Mouse (Mus musculus) liver, embryonic 15.5 days (tissue): ENCODE measurements around the gene Zdhhc14. TPM values are rescaled to one million over a fixed set of nuclear protein-coding genes. Genes with fewer than 3 reads are reported as not detected.

Experiments used
- ATAC-seq: fragments of 200-750 bp; cut with Nextera tagmentation; 2 replicates; pipeline ENCODE4 v1.8.0; 2017; ENCODE audit warnings: moderate number of reproducible peaks, mild to moderate bottlenecking, moderate library complexity; ENCODE audit not compliant: insufficient read depth
- H3K27ac ChIP-seq: fragments of 300-500 bp; sonication (generic); replicated peaks from 2 replicates; pipeline ENCODE4 v1.5.1; 2015; ENCODE audit warnings: mild to moderate bottlenecking, inconsistent platforms
- H3K27me3 ChIP-seq: fragments of 300-500 bp; sonication (generic); 2 replicates; pipeline ENCODE4 v1.6.1; 2015; ENCODE audit warnings: mild to moderate bottlenecking, inconsistent platforms
- H3K36me3 ChIP-seq: fragments of 300-500 bp; sonication (generic); replicated peaks from 2 replicates; pipeline ENCODE4 v1.6.1; 2015; ENCODE audit warnings: moderate library complexity, mild to moderate bottlenecking, inconsistent platforms
- H3K4me1 ChIP-seq: fragments of 300-500 bp; sonication (generic); replicated peaks from 2 replicates; pipeline ENCODE4 v1.6.1; 2015; ENCODE audit warnings: inconsistent platforms
- H3K4me2 ChIP-seq: fragments of 300-500 bp; sonication (generic); 2 replicates; pipeline ENCODE4 v1.6.1; 2015; ENCODE audit warnings: moderate library complexity, mild to moderate bottlenecking, inconsistent platforms
- H3K4me3 ChIP-seq: fragments of 300-500 bp; sonication (generic); replicated peaks from 2 replicates; pipeline ENCODE4 v1.5.1; 2015; ENCODE audit warnings: mild to moderate bottlenecking, inconsistent platforms
- H3K9ac ChIP-seq: fragments of 300-500 bp; sonication (generic); 2 replicates; pipeline ENCODE4 v1.6.1; 2015; ENCODE audit warnings: moderate library complexity, mild to moderate bottlenecking, inconsistent platforms
- H3K9me3 ChIP-seq: fragments of 300-500 bp; sonication (generic); replicated peaks from 2 replicates; pipeline ENCODE4 v1.6.1; 2016; ENCODE audit warnings: inconsistent platforms
- WGBS: fragments of 180-500 bp; shearing (Covaris S2); methylation state at CpG from one replicate; pipeline ENCODE4 v1.1.7; 2015; ENCODE audit warnings: mixed read lengths; ENCODE audit not compliant: insufficient replicate concordance; 5-methylcytosine and 5-hydroxymethylcytosine counted together
- polyA plus RNA-seq: library from polyadenylated mRNA; unstranded; fragments of >200 nt; fragmentation: Nextera tagmentation; extraction: Ambion mirVana; gene quantifications from 2 replicates; pipeline ENCODE4 v1.2.1, GENCODE M21; 2015

Gene Zdhhc14
- polyA plus RNA-seq, 1 experiment from 2014 or later: 6.9 TPM

- no peak overlapping the region for H3K4me2 ChIP-seq
- no peak overlapping the region for H3K4me3 ChIP-seq
- H3K9me3 ChIP-seq: no peaks in the 10 kb centered on the region
- H3K36me3 ChIP-seq: peaks cover 6% of the 10 kb centered on the region; the same call in 1 of the 2 replicates
- WGBS: 79% methylated on average over 7 of the region's 7 CpGs
- no peak overlapping the region for H3K9ac ChIP-seq
- H3K27me3 ChIP-seq: no peaks in the 10 kb centered on the region
- peaks cover 16% of the 10 kb centered on the region for H3K4me1 ChIP-seq
- 0 out of 2 replicates have a peak, but pooled peaks have one; percentile 19 for ATAC-seq
- no peak overlapping the region for H3K27ac ChIP-seq
These were observed 263.1 kb downstream of the Zdhhc14 start for GRCm38 (mm10) chr17:5755489-5755888.

GRCm38 (mm10) chr17:5756065-5756464 is 263.7 kb downstream of the Zdhhc14 start:
- Histone ChIP-seq H3K36me3 (peaks cover 6% of the 10 kb centered on the region; the same call in 1 of the 2 replicates), H3K27ac (no peak overlapping the region), H3K9me3 (no peaks in the 10 kb centered on the region), H3K4me1 (peaks cover 10% of the 10 kb centered on the region), H3K9ac (no peak overlapping the region), H3K27me3 (no peaks in the 10 kb centered on the region), H3K4me2 (no peak overlapping the region), H3K4me3 (no peak overlapping the region)
- no peak for ATAC-seq
- 72% methylated on average over 5 of the region's 5 CpGs for WGBS

- peaks cover 10% of the 10 kb centered on the region for H3K4me1 ChIP-seq
- H3K4me3 ChIP-seq: no peak overlapping the region
- ATAC-seq: no peak
- H3K9ac ChIP-seq: no peak overlapping the region
- H3K9me3 ChIP-seq: no peaks in the 10 kb centered on the region
- no peaks in the 10 kb centered on the region for H3K27me3 ChIP-seq
- 83% methylated on average over 15 of the region's 15 CpGs for WGBS
- H3K27ac ChIP-seq: no peak overlapping the region
- peaks cover 6% of the 10 kb centered on the region; the same call in 1 of the 2 replicates for H3K36me3 ChIP-seq
- H3K4me2 ChIP-seq: no peak overlapping the region
These were observed 264.5 kb downstream of the Zdhhc14 start for GRCm38 (mm10) chr17:5756855-5757254.

GRCm38 (mm10) chr17:5763768-5764167 is 271.4 kb downstream of the Zdhhc14 start:
- Histone ChIP-seq H3K4me2 (no peak overlapping the region), H3K27ac (no peak overlapping the region), H3K36me3 (no peaks in the 10 kb centered on the region), H3K4me1 (no peaks in the 10 kb centered on the region), H3K9me3 (no peaks in the 10 kb centered on the region), H3K27me3 (peaks cover 7% of the 10 kb centered on the region; the same call in 1 of the 2 replicates), H3K9ac (no peak overlapping the region), H3K4me3 (no peak overlapping the region)
- no peak for ATAC-seq
- 79% methylated on average over 5 of the region's 5 CpGs for WGBS

GRCm38 (mm10) chr17:5764270-5764669 is 271.9 kb downstream of the Zdhhc14 start:
- Histone ChIP-seq H3K9me3 (no peaks in the 10 kb centered on the region), H3K4me1 (no peaks in the 10 kb centered on the region), H3K27ac (no peak overlapping the region), H3K4me3 (no peak overlapping the region), H3K27me3 (peaks cover 12% of the 10 kb centered on the region), H3K36me3 (no peaks in the 10 kb centered on the region), H3K9ac (no peak overlapping the region), H3K4me2 (no peak overlapping the region)
- ATAC-seq: no peak
- WGBS: 40% methylated on average over 5 of the region's 5 CpGs

- WGBS: 50% methylated on average over 4 of the region's 4 CpGs
- Histone ChIP-seq H3K4me2 (no peak overlapping the region), H3K9me3 (no peaks in the 10 kb centered on the region), H3K27me3 (peaks cover 24% of the 10 kb centered on the region), H3K4me1 (0 out of 2 replicates have a peak, but pooled peaks cover 7% of the 10 kb centered on the region), H3K4me3 (no peak overlapping the region), H3K27ac (no peak overlapping the region), H3K9ac (no peak overlapping the region), H3K36me3 (no peaks in the 10 kb centered on the region)
- ATAC-seq: no peak
These were observed 273.4 kb downstream of the Zdhhc14 start for GRCm38 (mm10) chr17:5765746-5766145.

GRCm38 (mm10) chr17:5768164-5768705 is 275.9 kb downstream of the Zdhhc14 start:
- H3K4me1 ChIP-seq: 0 out of 2 replicates have a peak, but pooled peaks cover 7% of the 10 kb centered on the region
- no peak for ATAC-seq

GRCm38 (mm10) chr17:5768810-5769520 is 276.6 kb downstream of the Zdhhc14 start:
- Histone ChIP-seq H3K27me3 (peaks cover 24% of the 10 kb centered on the region), H3K4me3 (no peak overlapping the region), H3K27ac (no peak overlapping the region), H3K9me3 (no peaks in the 10 kb centered on the region), H3K9ac (no peak overlapping the region), H3K4me2 (no peak overlapping the region), H3K4me1 (0 out of 2 replicates have a peak, but pooled peaks cover 7% of the 10 kb centered on the region), H3K36me3 (no peaks in the 10 kb centered on the region)
- no peak for ATAC-seq
- WGBS: 68% methylated on average over 9 of the region's 9 CpGs

More at GRCm38 (mm10) chr17:5768164-5768705, 275.9 kb downstream of the Zdhhc14 start:
- Histone ChIP-seq H3K36me3 (no peaks in the 10 kb centered on the region), H3K9me3 (no peaks in the 10 kb centered on the region), H3K27me3 (peaks cover 24% of the 10 kb centered on the region), H3K4me3 (no peak overlapping the region), H3K9ac (no peak overlapping the region), H3K4me2 (no peak overlapping the region), H3K27ac (no peak overlapping the region)
- 54% methylated on average over 6 of the region's 6 CpGs for WGBS

- no peak for ATAC-seq
- peaks cover 24% of the 10 kb centered on the region for H3K27me3 ChIP-seq
- no peak overlapping the region for H3K27ac ChIP-seq
- 0 out of 2 replicates have a peak, but pooled peaks cover 7% of the 10 kb centered on the region for H3K4me1 ChIP-seq
- H3K4me2 ChIP-seq: no peak overlapping the region; the same call in 1 of the 2 replicates
- no peak overlapping the region for H3K4me3 ChIP-seq
- H3K9ac ChIP-seq: no peak overlapping the region
- 54% methylated on average over 7 of the region's 7 CpGs for WGBS
- no peaks in the 10 kb centered on the region for H3K9me3 ChIP-seq
- no peaks in the 10 kb centered on the region for H3K36me3 ChIP-seq
These were observed 277.4 kb downstream of the Zdhhc14 start for GRCm38 (mm10) chr17:5769776-5770175.

- ATAC-seq: 0 out of 2 replicates have a peak, but pooled peaks have one; percentile 44
- 0 out of 2 replicates have a peak, but pooled peaks cover 7% of the 10 kb centered on the region for H3K4me1 ChIP-seq
- 12% methylated on average over 22 of the region's 22 CpGs for WGBS
- peak overlapping the region; percentile 25 for H3K4me3 ChIP-seq
- H3K36me3 ChIP-seq: no peaks in the 10 kb centered on the region
- no peak overlapping the region for H3K27ac ChIP-seq
- peak overlapping the region; percentile 47 for H3K4me2 ChIP-seq
- H3K9ac ChIP-seq: no peak overlapping the region
- H3K9me3 ChIP-seq: no peaks in the 10 kb centered on the region
- H3K27me3 ChIP-seq: peaks cover 24% of the 10 kb centered on the region
These were observed 278.2 kb downstream of the Zdhhc14 start for GRCm38 (mm10) chr17:5770265-5771249.
